ENCODE assay signal across 7 mouse cellular contexts in genomic region chr9:22389736-22390245, GRCm38 (mm10). TPM values are rescaled to one million over a fixed set of nuclear protein-coding genes. Genes with fewer than 3 reads are reported as not detected.
DNase-seq lines count a peak whose midpoint lies in the region; ATAC-seq and TF ChIP-seq lines count a peak whose summit lies in the region.

No protein-coding gene starts in this region.

- no peak for TF ChIP-seq POLR2A in testis, adult 2 months (IDR thresholded peaks at IDR 0.05; ENCODE audit: control insufficient read depth, low read depth, low read length)

- H3K9ac ChIP-seq in forebrain, embryonic 13.5 days: peak overlapping the region; percentile 87
- peak overlapping the region; percentile 99 for H3K9ac ChIP-seq in liver, embryonic 12.5 days

- H3K4me2 ChIP-seq in forebrain, embryonic 13.5 days: peak overlapping the region; percentile 86
- H3K4me2 ChIP-seq in liver, embryonic 12.5 days: peak overlapping the region; percentile 92

- WGBS in forebrain, embryonic 13.5 days: 68% methylated on average over 6 of the region's 6 CpGs
- WGBS in liver, embryonic 12.5 days (ENCODE audit: insufficient replicate concordance): 41% methylated on average over 6 of the region's 6 CpGs

- no peak for ATAC-seq in forebrain, embryonic 13.5 days
- no peak for ATAC-seq in liver, embryonic 12.5 days

- peak overlapping the region; percentile 98; the same call in 1 of the 2 replicates for H3K4me3 ChIP-seq in testis, adult 2 months (ENCODE audit: control insufficient read depth, low read depth, low read length)
- peak overlapping the region; percentile 86 for H3K4me3 ChIP-seq in forebrain, embryonic 13.5 days
- H3K4me3 ChIP-seq in liver, embryonic 12.5 days: peak overlapping the region; percentile 98

- H3K4me1 ChIP-seq in testis, adult 2 months (ENCODE audit: control insufficient read depth, insufficient read depth, low read length): peaks cover 4% of the 10 kb centered on the region; the same call in 1 of the 2 replicates
- peaks cover 33% of the 10 kb centered on the region for H3K4me1 ChIP-seq in forebrain, embryonic 13.5 days
- H3K4me1 ChIP-seq in liver, embryonic 12.5 days: peaks cover 44% of the 10 kb centered on the region

- H3K27ac ChIP-seq in testis, adult 2 months (ENCODE audit: control insufficient read depth, insufficient read depth, low read depth, low read length): peak overlapping the region; percentile 100
- H3K27ac ChIP-seq in forebrain, embryonic 13.5 days: no peak overlapping the region
- H3K27ac ChIP-seq in liver, embryonic 12.5 days: peak overlapping the region; percentile 98

- no peaks in the 10 kb centered on the region for H3K9me3 ChIP-seq in forebrain, embryonic 13.5 days (replicated peaks)
- H3K9me3 ChIP-seq in liver, embryonic 12.5 days (replicated peaks): no peaks in the 10 kb centered on the region

- no peaks in the 10 kb centered on the region; the same call in 1 of the 2 replicates for H3K36me3 ChIP-seq in testis, adult 2 months (ENCODE audit: control insufficient read depth, insufficient read depth, low read length)
- no peaks in the 10 kb centered on the region for H3K36me3 ChIP-seq in forebrain, embryonic 13.5 days (ENCODE audit: poor library complexity, severe bottlenecking)
- peaks cover 15% of the 10 kb centered on the region for H3K36me3 ChIP-seq in liver, embryonic 12.5 days

- no peaks in the 10 kb centered on the region for H3K27me3 ChIP-seq in testis, adult 2 months (ENCODE audit: control insufficient read depth, insufficient read depth, low read length)
- no peaks in the 10 kb centered on the region for H3K27me3 ChIP-seq in forebrain, embryonic 13.5 days
- no peaks in the 10 kb centered on the region for H3K27me3 ChIP-seq in liver, embryonic 12.5 days (replicated peaks)

- TF ChIP-seq CTCF in testis, adult 2 months (IDR thresholded peaks at IDR 0.05; ENCODE audit: control insufficient read depth, insufficient read depth, insufficient replicate concordance, low read depth, low read length): no peak

- DNase-seq in testis, postnatal 10 days (ENCODE audit: low spot score): no peak
- no peak for DNase-seq in thymus, postnatal 36 days
- no peak for DNase-seq in thymus, postnatal 14 days
- no peak for DNase-seq in spleen, postnatal 4 days (ENCODE audit: low spot score in 2 of 2)

RNA-seq across cellular contexts. Expression of gene Anln, which starts 0.8 kb away (rescaled TPM):
- 5.1 and 6.3 TPM in 2 replicates for polyA plus RNA-seq in testis, adult 2 months (2012; rRNA removed)
- polyA plus RNA-seq in forebrain, embryonic 13.5 days (2015; fragmentation: Nextera tagmentation; extraction: Ambion mirVana): 22.7 and 23.1 TPM in 2 replicates
- polyA plus RNA-seq in liver, embryonic 12.5 days (2016; fragmentation: Nextera tagmentation; extraction: Ambion mirVana): 35.2 and 35.3 TPM in 2 replicates

RNA-seq across cellular contexts. Expression of gene 9530077C05Rik, which starts 21.5 kb away (rescaled TPM):
- 43.0 and 44.2 TPM in 2 replicates for polyA plus RNA-seq in testis, adult 2 months (2012; rRNA removed)
- polyA plus RNA-seq in forebrain, embryonic 13.5 days (2015; fragmentation: Nextera tagmentation; extraction: Ambion mirVana): 8.6 and 9.8 TPM in 2 replicates
- 2.1 and 2.2 TPM in 2 replicates for polyA plus RNA-seq in liver, embryonic 12.5 days (2016; fragmentation: Nextera tagmentation; extraction: Ambion mirVana)
